Mouse (Mus musculus): Measurements from ENCODE around the gene Enoph1. TPM values are rescaled to one million over a fixed set of nuclear protein-coding genes. Genes with fewer than 3 reads are reported as not detected.

The Enoph1 gene
- polyA plus RNA-seq, 1 experiment from 2014 or later = 48.2 TPM

GRCm38 (mm10) chr5:100054807-100055547 lies 15.2 kb downstream of the Enoph1 start:
- WGBS = 75% methylated on average over 11 of the region's 11 CpGs
- peaks cover 27% of the 10 kb centered on the region; the same call in 1 of the 2 replicates for H3K36me3 ChIP-seq
- H3K9ac ChIP-seq (replicated peaks) = no peak overlapping the region
- H3K4me3 ChIP-seq (replicated peaks) = no peak overlapping the region
- no peak overlapping the region for H3K27ac ChIP-seq
- H3K9me3 ChIP-seq = peaks cover 6% of the 10 kb centered on the region; the same call in 1 of the 2 replicates
- ATAC-seq (ENCODE audit: insufficient number of reproducible peaks, insufficient read depth, low FRiP score, low TSS enrichment, low read depth) = no peak
- no peaks in the 10 kb centered on the region for H3K27me3 ChIP-seq
- no peak overlapping the region for H3K4me2 ChIP-seq
- peaks cover 27% of the 10 kb centered on the region for H3K4me1 ChIP-seq (replicated peaks)

- ATAC-seq (ENCODE audit: insufficient number of reproducible peaks, insufficient read depth, low FRiP score, low TSS enrichment, low read depth) = no peak
- Histone ChIP-seq H3K4me3 (replicated peaks) (no peak overlapping the region), H3K4me1 (replicated peaks) (peaks cover 27% of the 10 kb centered on the region), H3K9me3 (peaks cover under 1% of the 10 kb centered on the region; the same call in 1 of the 2 replicates), H3K27me3 (no peaks in the 10 kb centered on the region), H3K36me3 (peaks cover 27% of the 10 kb centered on the region), H3K9ac (replicated peaks) (no peak overlapping the region), H3K4me2 (no peak overlapping the region), H3K27ac (no peak overlapping the region)
- 75% methylated on average over 5 of the region's 5 CpGs for WGBS
These were observed 16.1 kb downstream of the Enoph1 start for GRCm38 (mm10) chr5:100055866-100056369.

- H3K4me1 ChIP-seq (replicated peaks) = peaks cover 27% of the 10 kb centered on the region
- H3K9ac ChIP-seq (replicated peaks) = no peak overlapping the region
- WGBS = 75% methylated on average over 15 of the region's 15 CpGs
- peaks cover 36% of the 10 kb centered on the region for H3K36me3 ChIP-seq
- H3K27ac ChIP-seq = no peak overlapping the region
- no peaks in the 10 kb centered on the region for H3K27me3 ChIP-seq
- no peak overlapping the region for H3K4me2 ChIP-seq
- no peaks in the 10 kb centered on the region for H3K9me3 ChIP-seq
- H3K4me3 ChIP-seq (replicated peaks) = no peak overlapping the region
- ATAC-seq (ENCODE audit: insufficient number of reproducible peaks, insufficient read depth, low FRiP score, low TSS enrichment, low read depth) = no peak
These were observed 17.9 kb downstream of the Enoph1 start for GRCm38 (mm10) chr5:100057461-100058209.

GRCm38 (mm10) chr5:100058729-100059128 lies 18.9 kb downstream of the Enoph1 start:
- 33% methylated on average over 6 of the region's 6 CpGs for WGBS
- no peak for ATAC-seq (ENCODE audit: insufficient number of reproducible peaks, insufficient read depth, low FRiP score, low TSS enrichment, low read depth)
- Histone ChIP-seq H3K9me3 (no peaks in the 10 kb centered on the region), H3K27me3 (no peaks in the 10 kb centered on the region), H3K36me3 (peaks cover 41% of the 10 kb centered on the region), H3K4me2 (no peak overlapping the region), H3K27ac (peak overlapping the region; percentile 74), H3K9ac (replicated peaks) (no peak overlapping the region), H3K4me3 (replicated peaks) (no peak overlapping the region), H3K4me1 (replicated peaks) (peaks cover 27% of the 10 kb centered on the region)

- no peak overlapping the region for H3K4me3 ChIP-seq (replicated peaks)
- H3K27ac ChIP-seq = peak overlapping the region; percentile 74
- ATAC-seq (ENCODE audit: insufficient number of reproducible peaks, insufficient read depth, low FRiP score, low TSS enrichment, low read depth) = no peak
- H3K9me3 ChIP-seq = no peaks in the 10 kb centered on the region
- 68% methylated on average over 6 of the region's 6 CpGs for WGBS
- peaks cover 23% of the 10 kb centered on the region for H3K4me1 ChIP-seq (replicated peaks)
- H3K36me3 ChIP-seq = peaks cover 47% of the 10 kb centered on the region
- no peak overlapping the region for H3K4me2 ChIP-seq
- no peaks in the 10 kb centered on the region for H3K27me3 ChIP-seq
- H3K9ac ChIP-seq (replicated peaks) = no peak overlapping the region
These were observed 19.5 kb downstream of the Enoph1 start for GRCm38 (mm10) chr5:100059326-100059725.

GRCm38 (mm10) chr5:100060876-100061275 lies 21.1 kb downstream of the Enoph1 start:
- H3K4me2 ChIP-seq = no peak overlapping the region
- H3K4me3 ChIP-seq (replicated peaks) = no peak overlapping the region
- no peak overlapping the region for H3K9ac ChIP-seq (replicated peaks)
- no peak overlapping the region for H3K27ac ChIP-seq
- no peaks in the 10 kb centered on the region for H3K27me3 ChIP-seq
- no peaks in the 10 kb centered on the region for H3K9me3 ChIP-seq
- ATAC-seq (ENCODE audit: insufficient number of reproducible peaks, insufficient read depth, low FRiP score, low TSS enrichment, low read depth) = no peak
- 92% methylated on average over 14 of the region's 14 CpGs for WGBS
- peaks cover 10% of the 10 kb centered on the region for H3K4me1 ChIP-seq (replicated peaks)
- H3K36me3 ChIP-seq = peaks cover 61% of the 10 kb centered on the region

GRCm38 (mm10) chr5:100067579-100067978 lies 27.8 kb downstream of the Enoph1 start:
- H3K4me1 ChIP-seq (replicated peaks) = no peaks in the 10 kb centered on the region
- no peak for ATAC-seq (ENCODE audit: insufficient number of reproducible peaks, insufficient read depth, low FRiP score, low TSS enrichment, low read depth)
- no peak overlapping the region for H3K27ac ChIP-seq
- no peak overlapping the region for H3K9ac ChIP-seq (replicated peaks)
- H3K9me3 ChIP-seq = no peaks in the 10 kb centered on the region
- H3K4me2 ChIP-seq = no peak overlapping the region
- H3K27me3 ChIP-seq = no peaks in the 10 kb centered on the region
- WGBS = 90% methylated on average over 16 of the region's 16 CpGs
- H3K4me3 ChIP-seq (replicated peaks) = no peak overlapping the region
- peaks cover 69% of the 10 kb centered on the region for H3K36me3 ChIP-seq

- H3K4me2 ChIP-seq = no peak overlapping the region
- no peaks in the 10 kb centered on the region for H3K27me3 ChIP-seq
- no peak overlapping the region for H3K4me3 ChIP-seq (replicated peaks)
- no peak overlapping the region for H3K27ac ChIP-seq
- H3K9me3 ChIP-seq = no peaks in the 10 kb centered on the region
- H3K36me3 ChIP-seq = peaks cover 68% of the 10 kb centered on the region
- 87% methylated on average over 2 of the region's 2 CpGs for WGBS
- no peak overlapping the region for H3K9ac ChIP-seq (replicated peaks)
- no peak for ATAC-seq (ENCODE audit: insufficient number of reproducible peaks, insufficient read depth, low FRiP score, low TSS enrichment, low read depth)
- H3K4me1 ChIP-seq (replicated peaks) = no peaks in the 10 kb centered on the region
These were observed 29.7 kb downstream of the Enoph1 start for GRCm38 (mm10) chr5:100069526-100069925.

- H3K27me3 ChIP-seq = no peaks in the 10 kb centered on the region
- no peak overlapping the region for H3K27ac ChIP-seq
- no peaks in the 10 kb centered on the region for H3K9me3 ChIP-seq
- no peak overlapping the region for H3K4me3 ChIP-seq (replicated peaks)
- WGBS = 25% methylated on average over 3 of the region's 3 CpGs
- peaks cover 60% of the 10 kb centered on the region for H3K36me3 ChIP-seq
- no peaks in the 10 kb centered on the region for H3K4me1 ChIP-seq (replicated peaks)
- no peak for ATAC-seq (ENCODE audit: insufficient number of reproducible peaks, insufficient read depth, low FRiP score, low TSS enrichment, low read depth)
- H3K4me2 ChIP-seq = no peak overlapping the region
- H3K9ac ChIP-seq (replicated peaks) = no peak overlapping the region
These were observed 30.5 kb downstream of the Enoph1 start for GRCm38 (mm10) chr5:100070255-100070654.

- Histone ChIP-seq H3K4me3 (replicated peaks) (no peak overlapping the region), H3K9me3 (no peaks in the 10 kb centered on the region), H3K4me2 (no peak overlapping the region), H3K9ac (replicated peaks) (no peak overlapping the region), H3K27me3 (no peaks in the 10 kb centered on the region), H3K4me1 (replicated peaks) (no peaks in the 10 kb centered on the region), H3K27ac (no peak overlapping the region), H3K36me3 (peaks cover 51% of the 10 kb centered on the region)
- WGBS = 89% methylated on average over 5 of the region's 5 CpGs
- no peak for ATAC-seq (ENCODE audit: insufficient number of reproducible peaks, insufficient read depth, low FRiP score, low TSS enrichment, low read depth)
These were observed 31.8 kb downstream of the Enoph1 start for GRCm38 (mm10) chr5:100071541-100071940.

- Histone ChIP-seq H3K36me3 (peaks cover 44% of the 10 kb centered on the region), H3K27me3 (no peaks in the 10 kb centered on the region), H3K4me2 (no peak overlapping the region), H3K4me3 (replicated peaks) (no peak overlapping the region), H3K9me3 (no peaks in the 10 kb centered on the region), H3K4me1 (replicated peaks) (no peaks in the 10 kb centered on the region), H3K27ac (no peak overlapping the region), H3K9ac (replicated peaks) (no peak overlapping the region)
- WGBS = 86% methylated on average over 9 of the region's 9 CpGs
- no peak for ATAC-seq (ENCODE audit: insufficient number of reproducible peaks, insufficient read depth, low FRiP score, low TSS enrichment, low read depth)
These were observed 32.8 kb downstream of the Enoph1 start for GRCm38 (mm10) chr5:100072557-100072956.
